Mouse (Mus musculus): Measurements from ENCODE around the gene Tmem139. TPM values are rescaled to one million over a fixed set of nuclear protein-coding genes. Genes with fewer than 3 reads are reported as not detected.

The Tmem139 gene
- polyA plus RNA-seq, 1 experiment from 2014 or later = 2.4 TPM

- Histone ChIP-seq H3K9ac (no peak overlapping the region), H3K27ac (no peak overlapping the region), H3K9me3 (no peaks in the 10 kb centered on the region), H3K4me3 (no peak overlapping the region), H3K4me2 (no peak overlapping the region), H3K27me3 (peaks cover 6% of the 10 kb centered on the region; the same call in 1 of the 2 replicates), H3K36me3 (no peaks in the 10 kb centered on the region), H3K4me1 (peaks cover 9% of the 10 kb centered on the region; the same call in 1 of the 2 replicates)
- ATAC-seq (ENCODE audit: insufficient number of reproducible peaks, low FRiP score, low TSS enrichment, low read depth) = no peak
- 89% methylated on average over 1 of the region's 1 CpGs for WGBS
Observed at GRCm38 (mm10) chr6:42247981-42248380, 13.8 kb upstream of the Tmem139 start.

- WGBS = 85% methylated on average over 4 of the region's 4 CpGs
- Histone ChIP-seq H3K4me3 (no peak overlapping the region), H3K36me3 (no peaks in the 10 kb centered on the region), H3K9me3 (no peaks in the 10 kb centered on the region), H3K9ac (no peak overlapping the region), H3K4me1 (no peaks in the 10 kb centered on the region), H3K27ac (no peak overlapping the region), H3K27me3 (peaks cover 6% of the 10 kb centered on the region; the same call in 1 of the 2 replicates), H3K4me2 (no peak overlapping the region)
- no peak for ATAC-seq (ENCODE audit: insufficient number of reproducible peaks, low FRiP score, low TSS enrichment, low read depth)
Observed at GRCm38 (mm10) chr6:42251791-42252190, 10.0 kb upstream of the Tmem139 start.

- Histone ChIP-seq H3K4me1 (no peaks in the 10 kb centered on the region), H3K4me2 (no peak overlapping the region), H3K36me3 (no peaks in the 10 kb centered on the region), H3K27me3 (no peaks in the 10 kb centered on the region), H3K9ac (no peak overlapping the region), H3K27ac (no peak overlapping the region), H3K4me3 (no peak overlapping the region), H3K9me3 (no peaks in the 10 kb centered on the region)
- WGBS = 78% methylated on average over 2 of the region's 2 CpGs
- ATAC-seq (ENCODE audit: insufficient number of reproducible peaks, low FRiP score, low TSS enrichment, low read depth) = no peak
Observed at GRCm38 (mm10) chr6:42253103-42253502, 8.7 kb upstream of the Tmem139 start.

GRCm38 (mm10) chr6:42257303-42257863 lies 4.4 kb upstream of the Tmem139 start:
- H3K4me2 ChIP-seq = no peak overlapping the region
- no peak overlapping the region for H3K4me3 ChIP-seq
- no peak overlapping the region for H3K9ac ChIP-seq
- H3K36me3 ChIP-seq = no peaks in the 10 kb centered on the region
- H3K4me1 ChIP-seq = peaks cover 6% of the 10 kb centered on the region; the same call in 1 of the 2 replicates
- no peak overlapping the region for H3K27ac ChIP-seq
- 17% methylated on average over 11 of the region's 11 CpGs for WGBS
- no peaks in the 10 kb centered on the region for H3K27me3 ChIP-seq
- no peaks in the 10 kb centered on the region for H3K9me3 ChIP-seq
- no peak for ATAC-seq (ENCODE audit: insufficient number of reproducible peaks, low FRiP score, low TSS enrichment, low read depth)

- 45% methylated on average over 6 of the region's 6 CpGs for WGBS
- no peaks in the 10 kb centered on the region for H3K36me3 ChIP-seq
- no peak for ATAC-seq (ENCODE audit: insufficient number of reproducible peaks, low FRiP score, low TSS enrichment, low read depth)
- H3K4me1 ChIP-seq = peaks cover 8% of the 10 kb centered on the region; the same call in 1 of the 2 replicates
- H3K9me3 ChIP-seq = no peaks in the 10 kb centered on the region
- H3K27me3 ChIP-seq = no peaks in the 10 kb centered on the region
- H3K9ac ChIP-seq = no peak overlapping the region
- H3K27ac ChIP-seq = no peak overlapping the region
- no peak overlapping the region for H3K4me2 ChIP-seq
- H3K4me3 ChIP-seq = no peak overlapping the region
Observed at GRCm38 (mm10) chr6:42260430-42260829, 1.3 kb upstream of the Tmem139 start.

GRCm38 (mm10) chr6:42264626-42265312 lies 3.0 kb downstream of the Tmem139 start, which contains the start of gene Casp2:
Gene Casp2 (plus strand): TSS chr6:42264985.
- Histone ChIP-seq H3K27me3 (no peaks in the 10 kb centered on the region), H3K4me3 (peak within 1 kb of the TSS; percentile 85), H3K9me3 (no peaks in the 10 kb centered on the region), H3K4me1 (peaks cover 11% of the 10 kb centered on the region; the same call in 1 of the 2 replicates), H3K9ac (peak within 1 kb of the TSS; percentile 88), H3K27ac (peak within 1 kb of the TSS; percentile 93), H3K4me2 (peak within 1 kb of the TSS; percentile 59), H3K36me3 (peaks cover 24% of the 10 kb centered on the region)
- under 1% methylated on average over 51 of the region's 51 CpGs for WGBS
- ATAC-seq (ENCODE audit: insufficient number of reproducible peaks, low FRiP score, low TSS enrichment, low read depth) = peak; percentile 100

DNA sequence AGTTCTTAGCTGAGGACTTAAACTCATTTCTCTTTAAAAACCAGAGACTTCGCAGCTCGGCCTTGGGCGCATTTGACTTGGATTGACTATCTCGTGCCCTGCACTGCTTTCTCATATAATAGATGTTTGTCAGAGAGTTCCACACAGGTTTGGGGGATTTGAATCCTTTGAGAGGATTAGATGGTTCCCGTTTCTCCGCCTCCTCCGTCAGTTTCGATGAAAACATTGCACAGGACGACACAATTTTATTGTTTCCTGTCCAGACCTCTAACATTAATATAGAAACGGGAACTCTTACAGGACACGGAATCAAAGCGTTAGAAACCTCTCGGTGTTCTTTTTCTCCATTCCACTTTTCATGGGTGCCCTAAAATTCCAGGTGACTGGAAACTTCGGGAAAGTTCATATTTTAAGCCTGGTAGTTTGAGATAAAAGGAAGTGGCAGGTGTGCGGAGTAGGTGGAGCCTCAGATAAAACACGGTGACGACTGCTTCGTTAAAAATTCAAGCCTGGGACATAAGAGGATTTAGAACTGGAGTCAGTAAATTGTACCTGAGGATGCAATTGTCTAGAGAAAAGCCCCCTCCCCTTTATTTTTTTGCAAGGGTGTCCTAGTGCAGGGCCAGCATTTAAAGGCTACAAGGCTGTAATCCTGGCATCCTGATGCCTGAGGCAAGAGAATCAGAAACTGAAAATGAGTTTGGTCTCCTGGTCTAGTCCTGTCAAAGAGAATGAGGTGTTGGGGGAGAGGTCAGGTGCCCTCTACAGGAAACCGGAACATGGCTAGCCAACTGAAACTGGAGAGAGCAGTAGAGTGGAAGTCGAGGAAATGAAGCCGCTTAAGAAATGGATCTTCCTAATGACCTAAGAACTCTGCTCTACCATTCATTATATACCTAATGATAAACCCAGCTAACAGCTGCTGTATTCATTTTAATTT lies 3.9 kb downstream of the Tmem139 start:
- Histone ChIP-seq H3K4me2 (peak overlapping the region; percentile 59), H3K27me3 (no peaks in the 10 kb centered on the region), H3K27ac (peak overlapping the region; percentile 93), H3K9me3 (no peaks in the 10 kb centered on the region), H3K36me3 (peaks cover 30% of the 10 kb centered on the region), H3K4me1 (peaks cover 11% of the 10 kb centered on the region; the same call in 1 of the 2 replicates), H3K9ac (peak overlapping the region; percentile 88), H3K4me3 (peak overlapping the region; percentile 85)
- WGBS = under 1% methylated on average over 21 of the region's 21 CpGs
- ATAC-seq (ENCODE audit: insufficient number of reproducible peaks, low FRiP score, low TSS enrichment, low read depth) = no peak

DNA sequence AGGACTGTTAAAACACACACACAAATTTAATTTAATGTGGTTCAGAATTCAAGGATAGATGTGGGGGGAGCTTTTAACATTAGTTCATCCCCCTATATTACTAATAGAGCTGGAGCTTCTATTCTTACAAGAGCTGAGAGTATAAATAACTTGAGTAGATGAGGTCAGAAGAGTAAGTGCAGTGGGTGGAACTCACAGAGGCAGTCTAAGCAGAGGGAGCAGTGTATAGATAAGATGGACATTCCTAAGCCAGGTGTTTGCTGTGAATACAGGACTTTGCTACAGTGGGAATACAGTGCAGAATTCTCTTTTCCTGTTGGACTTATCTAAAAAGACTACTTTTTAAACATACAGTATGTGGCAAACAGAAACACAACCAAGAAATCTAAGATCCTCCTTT lies 9.0 kb downstream of the Tmem139 start:
- Histone ChIP-seq H3K9me3 (no peaks in the 10 kb centered on the region), H3K27me3 (no peaks in the 10 kb centered on the region), H3K36me3 (peaks cover 63% of the 10 kb centered on the region), H3K4me2 (no peak overlapping the region), H3K9ac (no peak overlapping the region), H3K27ac (no peak overlapping the region), H3K4me1 (peaks cover 2% of the 10 kb centered on the region; the same call in 1 of the 2 replicates), H3K4me3 (no peak overlapping the region)
- ATAC-seq (ENCODE audit: insufficient number of reproducible peaks, low FRiP score, low TSS enrichment, low read depth) = no peak

DNA sequence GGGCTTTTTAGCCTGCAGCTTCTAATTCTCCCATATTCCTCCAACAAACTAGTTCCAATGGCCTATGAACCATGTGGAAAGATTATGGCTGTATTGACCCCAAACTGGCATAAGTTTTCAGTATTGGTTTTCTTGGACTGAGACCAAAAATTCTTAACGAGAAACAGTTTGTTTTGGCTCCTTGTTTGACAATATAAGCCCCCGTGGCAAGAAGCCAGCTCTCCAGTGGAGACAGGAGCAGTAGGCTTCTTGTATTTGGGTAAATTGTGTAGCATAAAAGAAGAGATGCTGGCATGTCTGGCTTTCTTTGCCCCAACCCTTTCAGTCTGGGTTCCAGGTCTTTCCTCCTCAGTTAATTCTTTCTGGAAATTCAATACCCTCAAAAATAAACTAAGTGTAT lies 14.4 kb downstream of the Tmem139 start:
- no peak for ATAC-seq (ENCODE audit: insufficient number of reproducible peaks, low FRiP score, low TSS enrichment, low read depth)
- Histone ChIP-seq H3K27ac (no peak overlapping the region), H3K4me3 (no peak overlapping the region)

GRCm38 (mm10) chr6:42282865-42283528 lies 21.2 kb downstream of the Tmem139 start:
- peaks cover 53% of the 10 kb centered on the region for H3K36me3 ChIP-seq
- no peaks in the 10 kb centered on the region for H3K27me3 ChIP-seq
- H3K27ac ChIP-seq = no peak overlapping the region
- 63% methylated on average over 5 of the region's 5 CpGs for WGBS
- no peak for ATAC-seq (ENCODE audit: insufficient number of reproducible peaks, low FRiP score, low TSS enrichment, low read depth)
- H3K9ac ChIP-seq = no peak overlapping the region
- no peak overlapping the region for H3K4me3 ChIP-seq
- no peaks in the 10 kb centered on the region for H3K9me3 ChIP-seq
- no peak overlapping the region for H3K4me2 ChIP-seq
- H3K4me1 ChIP-seq = no peaks in the 10 kb centered on the region

More for the DNA sequence above, 14.4 kb downstream of the Tmem139 start:
- Histone ChIP-seq H3K4me1 (no peaks in the 10 kb centered on the region), H3K4me2 (no peak overlapping the region), H3K9ac (no peak overlapping the region), H3K9me3 (no peaks in the 10 kb centered on the region), H3K27me3 (no peaks in the 10 kb centered on the region), H3K36me3 (peaks cover 83% of the 10 kb centered on the region)
- 31% methylated on average over 2 of the region's 2 CpGs for WGBS

DNA sequence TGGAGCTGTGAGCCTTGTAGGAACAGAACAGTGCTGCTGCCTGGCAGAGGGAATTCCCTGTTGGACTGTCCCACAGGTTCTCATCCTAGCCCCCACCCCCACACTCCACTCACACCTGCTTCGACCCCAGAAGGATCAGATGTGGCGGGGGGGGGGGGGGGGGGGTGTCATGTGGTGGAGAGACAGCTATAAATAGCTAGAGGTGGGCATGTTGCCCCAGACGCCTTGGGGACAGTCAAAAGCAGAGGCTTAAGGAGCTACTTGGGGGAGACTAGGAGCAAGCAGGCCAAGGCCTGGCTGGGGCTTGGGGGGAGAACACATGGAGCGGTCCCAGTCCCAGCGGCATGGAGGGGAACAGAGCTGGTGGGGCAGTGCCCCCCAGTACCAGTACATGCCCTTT lies 24.7 kb downstream of the Tmem139 start, which contains the start of gene Clcn1:
Clcn1 (plus strand) TSS at position 238 of the 400 bp plus-strand sequence.
- no peak within 1 kb of the TSS for H3K9ac ChIP-seq
- no peak within 1 kb of the TSS for H3K4me2 ChIP-seq
- H3K4me1 ChIP-seq = no peaks in the 10 kb centered on the region
- peak; percentile 49; the same call in 1 of the 2 replicates for ATAC-seq (ENCODE audit: insufficient number of reproducible peaks, low FRiP score, low TSS enrichment, low read depth)
- WGBS = 57% methylated on average over 5 of the region's 5 CpGs
- H3K4me3 ChIP-seq = no peak within 1 kb of the TSS
- H3K9me3 ChIP-seq = no peaks in the 10 kb centered on the region
- peaks cover 22% of the 10 kb centered on the region for H3K36me3 ChIP-seq
- H3K27ac ChIP-seq = no peak within 1 kb of the TSS
- no peaks in the 10 kb centered on the region for H3K27me3 ChIP-seq
